Mouse (Mus musculus) intestine, embryonic 16.5 days (tissue): ENCODE measurements at regions not wholly inside any gene's neighbourhood (a gene's known extent, or its start where the extent isn't known, plus 50 kb on each side); places are given as distances from the start of the nearest gene placed in this dataset.

Experiments used
- ATAC-seq: fragments of 200-750 bp; cut with Nextera tagmentation; 2 replicates; pipeline ENCODE4 v1.8.0; 2017; ENCODE audit warnings: moderate TSS enrichment, moderate library complexity
- H3K27ac ChIP-seq: fragments of 300-500 bp; sonication (generic); 2 replicates; pipeline ENCODE4 v1.5.1; 2014; ENCODE audit warnings: mild to moderate bottlenecking, low read length
- H3K27me3 ChIP-seq: fragments of 300-500 bp; sonication (generic); replicated peaks from 2 replicates; pipeline ENCODE4 v1.6.1; 2014; ENCODE audit warnings: low read length, control low read depth, mixed read lengths; ENCODE audit not compliant: control insufficient read depth, insufficient read depth
- H3K36me3 ChIP-seq: fragments of 300-500 bp; sonication (generic); 2 replicates; pipeline ENCODE4 v1.6.1; 2014; ENCODE audit warnings: low read length, control low read depth; ENCODE audit not compliant: control insufficient read depth, insufficient read depth
- H3K4me1 ChIP-seq: fragments of 300-500 bp; sonication (generic); 2 replicates; pipeline ENCODE4 v1.6.1; 2014; ENCODE audit warnings: low read length, control low read depth, mixed read lengths; ENCODE audit not compliant: control insufficient read depth, insufficient read depth
- H3K4me2 ChIP-seq: fragments of 300-500 bp; sonication (generic); 2 replicates; pipeline ENCODE4 v1.6.1; 2014; ENCODE audit warnings: low read depth, low read length, control low read depth
- H3K4me3 ChIP-seq: fragments of 300-500 bp; sonication (generic); 2 replicates; pipeline ENCODE4 v1.5.1; 2014; ENCODE audit warnings: mild to moderate bottlenecking, low read length
- H3K9ac ChIP-seq: fragments of 300-500 bp; sonication (generic); 2 replicates; pipeline ENCODE4 v1.6.1; 2014; ENCODE audit warnings: low read depth, low read length
- H3K9me3 ChIP-seq: fragments of 300-500 bp; sonication (generic); 2 replicates; pipeline ENCODE4 v1.6.1; 2016; ENCODE audit warnings: low read length, control low read depth; ENCODE audit not compliant: control insufficient read depth
- WGBS: fragments of 180-500 bp; shearing (Covaris S2); extraction: QIAGEN DNeasy Blood & Tissue Kit; methylation state at CpG from one replicate; pipeline ENCODE4 v1.1.7; 2014; 5-methylcytosine and 5-hydroxymethylcytosine counted together

- peaks cover 11% of the 10 kb centered on the region for H3K4me1 ChIP-seq
- no peak overlapping the region for H3K9ac ChIP-seq
- no peaks in the 10 kb centered on the region for H3K36me3 ChIP-seq
- H3K9me3 ChIP-seq, result no peaks in the 10 kb centered on the region
- peak overlapping the region; percentile 40; the same call in 1 of the 2 replicates for H3K27ac ChIP-seq
- no peak overlapping the region for H3K4me2 ChIP-seq
- peak; percentile 38 for ATAC-seq
- H3K27me3 ChIP-seq, result no peaks in the 10 kb centered on the region
- 11% methylated on average over 7 of the region's 7 CpGs for WGBS
- no peak overlapping the region for H3K4me3 ChIP-seq
Measured at GRCm38 (mm10) chr1:193449394-193450103, 79.5 kb upstream of the Camk1g start.

- Histone ChIP-seq H3K4me3 (no peak overlapping the region), H3K4me1 (peaks cover 11% of the 10 kb centered on the region), H3K4me2 (no peak overlapping the region), H3K9ac (no peak overlapping the region), H3K27me3 (no peaks in the 10 kb centered on the region), H3K27ac (0 out of 2 replicates have a peak overlapping the region, but pooled peaks have one; percentile 24), H3K9me3 (no peaks in the 10 kb centered on the region), H3K36me3 (no peaks in the 10 kb centered on the region)
- WGBS, result 32% methylated on average over 3 of the region's 3 CpGs
- peak; percentile 85 for ATAC-seq
Measured at GRCm38 (mm10) chr1:193448793-193449393, 78.8 kb upstream of the Camk1g start.

- Histone ChIP-seq H3K36me3 (no peaks in the 10 kb centered on the region), H3K9me3 (no peaks in the 10 kb centered on the region), H3K4me1 (peaks cover 11% of the 10 kb centered on the region), H3K4me3 (no peak overlapping the region), H3K9ac (no peak overlapping the region), H3K4me2 (no peak overlapping the region), H3K27me3 (no peaks in the 10 kb centered on the region), H3K27ac (no peak overlapping the region)
- 85% methylated on average over 5 of the region's 5 CpGs for WGBS
- no peak for ATAC-seq
Measured at GRCm38 (mm10) chr1:193447647-193448046, 77.5 kb upstream of the Camk1g start.

DNA sequence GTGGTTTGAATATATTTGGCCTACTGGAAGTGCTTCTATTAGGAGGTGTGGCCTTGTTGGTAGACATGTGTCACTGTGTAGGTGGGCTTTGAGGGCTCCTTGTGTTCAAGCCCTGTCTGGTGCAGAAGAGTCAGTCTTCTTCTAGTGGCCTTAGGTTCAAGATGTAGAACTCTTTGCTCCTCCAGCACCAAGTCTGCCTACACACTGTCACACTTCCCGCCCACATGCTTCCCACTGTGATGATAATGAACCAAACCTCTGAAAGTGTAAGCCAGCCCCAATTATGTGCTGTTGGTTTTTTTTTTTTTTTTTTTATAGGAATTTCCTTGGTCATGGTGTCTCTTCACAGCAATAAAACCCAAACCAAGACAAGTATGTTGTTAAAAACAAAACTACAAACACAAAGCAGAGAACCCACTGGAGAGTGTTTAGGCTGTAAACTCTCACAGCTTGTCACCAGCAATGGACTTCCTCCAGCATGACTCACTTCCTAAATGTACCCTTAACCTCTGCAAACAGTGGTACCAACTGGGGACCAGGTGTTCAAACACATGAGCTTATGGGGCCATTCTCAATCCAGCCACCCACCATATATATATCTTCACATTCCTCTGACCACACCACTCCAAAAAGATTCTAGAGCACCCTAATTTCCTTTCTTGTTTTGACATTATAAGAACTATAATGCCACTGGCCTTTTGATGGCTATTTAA, 74.0 kb upstream of the Camk1g start:
- 75% methylated on average over 1 of the region's 1 CpGs for WGBS
- no peak overlapping the region for H3K4me2 ChIP-seq
- no peak for ATAC-seq

GRCm38 (mm10) chr1:193440512-193440911, 70.4 kb upstream of the Camk1g start:
- Histone ChIP-seq H3K4me2 (no peak overlapping the region), H3K9me3 (no peaks in the 10 kb centered on the region), H3K4me3 (no peak overlapping the region), H3K36me3 (no peaks in the 10 kb centered on the region), H3K9ac (no peak overlapping the region), H3K4me1 (no peaks in the 10 kb centered on the region), H3K27ac (no peak overlapping the region), H3K27me3 (no peaks in the 10 kb centered on the region)
- 0% methylated on average over 1 of the region's 1 CpGs for WGBS
- ATAC-seq, result no peak

More for the DNA sequence above, 74.0 kb upstream of the Camk1g start:
- H3K4me3 ChIP-seq, result no peak overlapping the region
- no peaks in the 10 kb centered on the region for H3K9me3 ChIP-seq
- H3K4me1 ChIP-seq, result 0 out of 2 replicates have a peak, but pooled peaks cover under 1% of the 10 kb centered on the region
- H3K36me3 ChIP-seq, result no peaks in the 10 kb centered on the region
- no peak overlapping the region for H3K9ac ChIP-seq
- no peaks in the 10 kb centered on the region for H3K27me3 ChIP-seq
- H3K27ac ChIP-seq, result no peak overlapping the region

GRCm38 (mm10) chr1:193434281-193434680, 64.2 kb upstream of the Camk1g start:
- no peak overlapping the region for H3K9ac ChIP-seq
- H3K36me3 ChIP-seq, result no peaks in the 10 kb centered on the region
- H3K4me1 ChIP-seq, result peaks cover 2% of the 10 kb centered on the region; the same call in 1 of the 2 replicates
- H3K9me3 ChIP-seq, result no peaks in the 10 kb centered on the region
- H3K4me2 ChIP-seq, result no peak overlapping the region
- 75% methylated on average over 4 of the region's 4 CpGs for WGBS
- no peak overlapping the region for H3K4me3 ChIP-seq
- no peak overlapping the region for H3K27ac ChIP-seq
- no peaks in the 10 kb centered on the region for H3K27me3 ChIP-seq
- no peak for ATAC-seq

DNA sequence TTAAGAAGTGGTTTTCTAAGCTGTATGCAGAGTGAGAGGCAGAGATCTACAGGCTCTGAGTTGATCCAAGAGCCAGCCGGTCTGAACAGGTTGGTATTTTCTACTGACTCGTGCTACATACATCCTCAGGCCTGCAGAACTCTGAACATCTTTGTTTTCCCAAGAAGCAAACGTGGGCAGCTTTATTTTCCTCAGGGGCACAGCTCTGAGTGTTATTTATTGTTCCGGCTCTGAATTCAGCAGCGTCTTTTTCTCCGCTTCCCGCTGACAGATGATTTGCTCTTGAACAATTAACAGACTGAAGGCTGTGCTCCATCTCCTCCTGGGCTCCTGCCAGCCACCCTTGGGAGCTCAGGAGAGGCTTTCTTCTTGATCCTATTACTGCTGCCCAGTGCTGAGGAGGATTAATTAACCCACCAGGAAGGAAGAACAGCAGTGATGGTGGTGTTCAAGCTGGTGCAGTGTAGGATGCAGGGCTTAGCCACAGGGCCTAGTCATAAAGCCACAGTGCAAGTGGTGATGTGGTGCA, 63.5 kb upstream of the Camk1g start:
- 35% methylated on average over 7 of the region's 7 CpGs for WGBS
- no peaks in the 10 kb centered on the region for H3K9me3 ChIP-seq
- no peak overlapping the region for H3K4me2 ChIP-seq
- H3K27me3 ChIP-seq, result no peaks in the 10 kb centered on the region
- no peak overlapping the region for H3K4me3 ChIP-seq
- 0 out of 2 replicates have a peak overlapping the region, but pooled peaks have one; percentile 5 for H3K9ac ChIP-seq
- no peaks in the 10 kb centered on the region for H3K36me3 ChIP-seq
- H3K4me1 ChIP-seq, result peaks cover 2% of the 10 kb centered on the region; the same call in 1 of the 2 replicates
- ATAC-seq, result no peak
- H3K27ac ChIP-seq, result no peak overlapping the region

DNA sequence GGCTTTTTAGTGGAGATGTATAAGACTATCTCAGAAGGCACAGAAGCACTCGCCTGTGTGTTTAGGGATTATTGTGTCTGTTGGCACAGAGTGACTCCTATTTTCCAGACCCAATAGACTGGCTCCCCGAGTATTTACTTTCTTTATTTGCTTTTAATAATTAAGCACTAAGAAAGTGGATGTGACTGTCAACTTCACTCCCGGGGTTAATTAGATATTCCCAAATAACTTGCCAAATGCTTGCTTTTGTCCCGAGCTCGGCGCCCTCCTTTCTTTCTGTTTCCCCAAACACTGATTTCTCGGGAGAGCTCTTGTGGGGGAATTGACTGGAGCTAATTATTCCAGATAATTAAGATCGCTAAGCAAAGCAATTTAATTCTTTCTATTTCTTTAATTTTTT, 60.1 kb upstream of the Camk1g start:
- Histone ChIP-seq H3K36me3 (no peaks in the 10 kb centered on the region), H3K4me3 (no peak overlapping the region), H3K27ac (no peak overlapping the region), H3K27me3 (no peaks in the 10 kb centered on the region), H3K4me1 (peaks cover 2% of the 10 kb centered on the region; the same call in 1 of the 2 replicates), H3K9me3 (no peaks in the 10 kb centered on the region), H3K9ac (no peak overlapping the region), H3K4me2 (no peak overlapping the region)
- ATAC-seq, result no peak
- WGBS, result 50% methylated on average over 8 of the region's 8 CpGs

GRCm38 (mm10) chr1:193423653-193424075, 53.6 kb upstream of the Camk1g start:
- no peaks in the 10 kb centered on the region for H3K27me3 ChIP-seq
- H3K36me3 ChIP-seq, result no peaks in the 10 kb centered on the region
- no peaks in the 10 kb centered on the region for H3K9me3 ChIP-seq
- peak overlapping the region; percentile 17; the same call in 1 of the 2 replicates for H3K9ac ChIP-seq
- ATAC-seq, result peak; percentile 91
- WGBS, result 46% methylated on average over 8 of the region's 8 CpGs
- peak overlapping the region; percentile 62 for H3K27ac ChIP-seq
- H3K4me3 ChIP-seq, result no peak overlapping the region
- H3K4me2 ChIP-seq, result peak overlapping the region; percentile 13; the same call in 1 of the 2 replicates
- peaks cover 12% of the 10 kb centered on the region for H3K4me1 ChIP-seq
